Mouse (Mus musculus) lung, postnatal 4 days (tissue): ENCODE results near the gene Dusp1.

Source experiments
- DNase-seq, 2 experiments: peaks; one replicate each; pipeline ENCODE4 v3.0.0; 2021

Gene Dusp1

DNA sequence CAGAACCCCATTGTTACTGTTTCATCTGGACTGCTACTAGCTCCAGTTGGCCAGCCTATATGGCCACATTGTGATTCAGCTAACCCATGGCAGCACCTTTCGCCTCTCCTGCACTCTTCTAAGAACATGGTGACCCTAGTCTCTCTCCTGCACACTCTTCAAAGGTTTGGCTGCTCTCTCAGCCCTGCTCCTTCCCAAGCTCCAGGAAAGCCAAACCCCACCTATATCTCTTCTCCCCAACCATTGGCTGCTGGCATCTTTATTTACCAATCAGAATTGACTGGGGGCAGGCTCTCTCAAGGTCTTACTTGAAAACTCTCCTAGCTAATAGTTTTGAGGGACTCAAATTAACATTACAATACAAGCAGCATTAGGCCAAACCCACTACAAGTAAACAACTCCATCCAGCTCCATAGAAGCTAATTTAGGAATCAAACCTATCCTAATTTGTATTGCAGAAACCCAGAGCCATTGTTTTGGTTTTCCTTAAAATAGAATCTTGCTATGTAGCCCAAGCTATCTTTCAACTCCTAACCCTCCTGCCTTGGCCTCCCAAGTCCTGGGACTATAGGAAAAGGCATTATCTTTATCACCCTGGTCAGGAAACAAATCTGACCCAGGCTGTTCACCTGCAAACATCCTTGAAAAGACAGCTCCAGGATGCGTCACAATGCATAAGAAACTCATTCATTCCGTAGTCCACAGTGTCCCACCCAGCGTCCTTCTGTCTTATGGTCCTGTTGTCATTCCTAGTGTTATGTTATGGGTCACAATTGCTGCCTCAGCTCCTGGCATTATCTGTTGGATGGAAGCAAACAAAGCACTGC, 67.1 kb downstream of the Dusp1 start:
- no peak for DNase-seq

DNA sequence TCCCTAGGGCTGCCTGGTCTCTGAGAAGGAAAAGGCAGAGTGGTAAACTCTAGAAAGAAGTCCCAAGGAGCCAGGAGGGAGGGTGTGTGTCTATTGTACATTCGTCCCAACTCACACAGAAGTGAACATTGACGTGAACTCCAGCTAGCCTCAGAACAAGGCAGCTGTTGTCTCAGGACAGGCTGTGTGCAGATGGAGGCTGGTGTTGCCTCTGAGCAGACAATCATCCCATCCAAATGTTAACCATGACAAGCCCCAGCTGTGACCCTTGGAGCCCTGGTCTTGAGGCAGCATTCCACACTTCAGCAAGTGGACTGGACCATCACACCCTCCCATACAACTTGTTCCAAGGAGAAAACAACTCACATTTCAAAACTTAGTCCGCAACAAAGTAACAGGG, 69.7 kb downstream of the Dusp1 start:
- peak; percentile 62 to 84 for DNase-seq

DNA sequence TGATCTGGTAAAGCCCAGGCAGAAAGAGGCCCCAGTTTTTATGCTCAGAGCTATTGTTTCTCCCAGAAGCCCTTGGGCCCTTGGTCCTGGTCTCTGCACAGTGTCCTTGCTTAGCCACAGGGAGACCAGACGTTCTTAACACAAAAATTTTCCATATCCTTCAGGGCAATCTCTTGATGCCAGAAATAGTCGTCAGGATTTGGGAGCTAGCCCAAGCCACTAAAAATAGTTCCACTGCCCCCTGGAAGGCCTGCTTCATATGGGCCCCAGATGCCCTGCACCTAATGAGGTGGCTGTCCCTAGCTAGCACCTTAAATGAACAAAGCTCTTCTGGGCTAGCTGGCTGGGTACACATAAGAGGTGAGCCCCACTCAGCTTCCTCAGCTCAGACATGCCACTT, 71.0 kb downstream of the Dusp1 start:
- no peak for DNase-seq

DNA sequence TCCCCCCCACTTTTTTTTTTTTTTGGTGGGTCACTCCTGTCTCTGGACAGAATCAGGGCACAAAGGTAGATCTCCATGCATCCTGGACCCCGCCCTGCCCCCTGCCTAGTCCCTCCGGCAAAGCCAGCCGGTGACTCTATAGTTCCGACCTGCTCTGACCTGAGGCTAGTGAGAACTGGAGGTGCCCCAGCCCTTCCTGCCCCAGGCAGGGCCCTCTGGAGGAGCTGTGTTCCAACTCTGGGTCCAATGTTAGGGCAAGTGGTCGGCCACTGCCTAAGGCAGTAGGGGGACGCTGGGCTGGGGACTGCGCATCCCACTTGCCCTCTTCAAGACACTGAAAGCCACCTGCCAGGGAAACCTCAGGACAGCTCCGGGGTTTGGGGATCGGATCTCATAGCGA, 71.9 kb downstream of the Dusp1 start:
- no peak for DNase-seq

DNA sequence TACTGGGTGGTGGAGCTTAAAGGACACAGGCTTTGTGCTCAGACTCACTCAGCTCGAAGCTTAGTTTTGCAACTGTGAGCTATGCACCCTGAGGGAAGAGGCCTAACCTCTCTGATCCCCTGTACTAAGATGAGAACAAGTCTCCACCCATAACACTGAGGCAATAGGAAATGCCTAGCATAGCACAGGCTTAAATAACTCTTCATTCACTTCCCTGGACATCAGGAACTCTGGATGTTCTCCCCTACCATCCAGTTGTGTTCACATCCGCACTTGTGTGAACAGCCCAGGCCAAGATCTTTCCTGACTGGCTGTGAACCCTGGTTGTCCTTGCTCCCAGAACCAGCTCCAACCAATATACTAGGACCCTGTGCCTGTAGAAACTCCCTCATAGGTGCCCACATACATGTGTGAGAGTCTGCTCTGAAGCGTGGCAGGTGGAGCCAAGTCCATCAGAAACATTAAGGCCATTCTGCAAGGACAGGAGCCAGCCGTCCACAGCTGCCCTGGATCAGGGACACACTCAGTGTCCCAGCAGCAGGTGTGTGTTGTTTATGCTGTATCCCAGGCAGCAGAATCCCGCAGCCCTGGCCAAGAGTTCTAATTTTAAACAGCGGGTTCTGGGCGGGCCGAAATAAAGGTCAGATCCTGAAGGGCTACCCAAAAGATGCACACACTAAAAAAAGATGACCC, 73.1 kb downstream of the Dusp1 start:
- peak in 1 of 2 experiments; percentile 71 for DNase-seq

DNA sequence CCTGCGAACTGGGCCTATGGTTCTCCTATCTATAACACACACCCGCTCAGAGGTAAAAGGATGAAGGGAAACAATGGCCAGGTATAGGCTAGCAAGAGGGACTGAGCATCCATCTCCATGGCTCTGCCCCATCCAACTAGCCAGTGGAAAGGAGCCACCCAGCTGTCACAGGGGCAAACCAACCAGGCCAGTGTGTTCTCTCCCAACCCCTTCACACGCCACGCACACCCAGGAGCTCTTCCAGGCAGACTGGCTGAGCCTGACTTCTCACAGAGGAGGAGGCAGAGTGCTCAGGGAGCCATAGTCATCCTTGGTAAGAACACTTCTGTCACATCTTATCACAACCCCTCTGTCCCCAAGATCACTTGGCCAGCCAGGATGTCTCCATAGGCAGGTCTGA, 74.0 kb downstream of the Dusp1 start:
- DNase-seq = no peak

DNA sequence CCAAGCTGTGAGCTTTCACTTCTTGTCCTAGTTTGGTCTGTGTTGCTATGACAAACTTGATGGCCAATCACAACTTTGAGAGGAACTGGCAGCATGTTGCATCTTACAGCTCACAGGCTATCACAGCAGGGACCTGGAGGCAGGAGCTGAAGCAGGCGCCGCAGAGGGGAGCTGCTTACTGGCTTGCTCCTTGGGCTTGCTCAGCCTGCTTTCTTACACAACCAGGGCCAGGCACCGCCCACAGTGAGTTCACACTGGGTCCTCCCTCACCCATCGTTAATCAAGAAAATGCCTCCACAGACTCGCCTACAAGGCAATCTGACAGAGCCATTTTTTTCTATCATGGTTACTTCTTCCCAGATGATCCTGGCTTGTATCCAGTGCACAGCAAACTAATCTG, 74.7 kb downstream of the Dusp1 start:
- DNase-seq = peak in 1 of 2 experiments; percentile 73

DNA sequence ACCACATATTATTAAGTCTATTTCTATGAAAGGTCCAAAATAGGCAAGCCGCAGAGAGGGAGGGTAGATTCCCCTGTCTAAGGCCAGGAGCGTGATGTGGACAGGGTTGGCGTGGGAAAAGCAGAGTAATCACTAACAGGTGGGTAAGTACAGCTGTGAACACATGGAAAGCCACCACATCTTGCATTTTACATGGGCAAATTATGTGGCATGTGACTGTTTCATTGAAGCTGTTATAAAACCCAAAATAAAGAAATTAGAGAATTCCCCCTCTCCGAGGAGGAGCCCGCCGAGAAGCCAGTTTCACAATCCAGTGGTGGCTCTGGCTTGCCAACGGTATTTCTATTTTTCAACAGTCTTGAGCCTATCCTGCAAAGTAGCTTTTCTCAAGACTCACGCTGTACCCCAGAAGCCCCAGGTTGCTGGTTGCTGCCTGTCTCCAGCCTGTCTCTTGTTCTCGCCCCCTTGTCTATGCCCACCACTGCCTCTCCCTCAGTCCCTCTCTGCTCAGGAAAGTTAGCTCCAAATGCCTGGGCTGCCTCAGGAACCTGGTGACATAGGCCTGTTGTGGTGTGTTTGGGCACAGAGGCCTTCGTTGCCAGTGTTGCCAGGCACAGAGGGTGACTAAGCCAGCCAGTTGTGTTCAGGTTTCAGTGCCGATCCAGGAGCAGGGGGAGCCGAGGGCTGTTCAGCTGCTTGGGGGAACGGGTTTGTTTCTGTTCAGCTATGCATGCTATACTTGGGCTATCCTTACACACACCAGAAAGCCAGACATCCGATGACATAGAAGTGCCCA, 77.1 kb downstream of the Dusp1 start:
- no peak for DNase-seq

DNA sequence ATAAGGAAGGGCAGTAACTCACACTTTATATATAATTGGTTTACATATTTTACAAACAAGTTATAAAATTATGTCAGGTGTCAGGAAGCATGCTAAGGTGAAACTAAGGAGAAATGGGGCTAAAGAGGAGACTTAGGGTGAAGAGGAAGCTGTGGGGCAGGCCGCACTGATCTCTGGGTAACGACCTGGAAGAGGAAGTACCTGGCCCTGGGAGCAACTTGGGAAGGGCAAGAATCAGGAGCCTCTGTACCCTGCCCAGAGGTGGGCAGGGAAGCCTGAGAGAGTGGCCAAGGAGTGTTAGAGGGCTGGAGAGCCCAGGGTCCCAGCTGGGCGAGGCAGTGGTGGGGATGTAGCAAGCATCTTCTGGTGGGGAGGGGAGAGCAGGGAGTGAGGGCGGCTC, 81.0 kb downstream of the Dusp1 start:
- no peak for DNase-seq

DNA sequence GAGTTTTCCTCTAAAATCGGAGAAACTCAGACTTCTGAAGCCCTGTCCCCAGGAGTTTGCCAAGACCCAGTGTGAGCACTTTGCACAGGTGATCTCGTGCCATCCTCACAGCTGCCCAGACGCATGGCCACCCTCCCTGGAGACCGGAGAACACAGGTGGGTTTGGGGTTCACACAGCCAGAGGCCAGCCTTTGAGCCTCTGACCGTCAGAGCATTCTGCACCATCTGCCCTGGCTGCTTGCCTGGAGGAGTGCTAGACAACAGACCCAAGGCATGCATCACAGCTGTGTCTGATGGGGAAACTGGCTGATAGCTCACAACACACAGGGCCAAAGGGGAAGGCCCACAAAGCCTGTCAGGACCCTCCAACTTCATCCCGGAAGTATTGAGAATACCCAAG, 82.3 kb downstream of the Dusp1 start:
- peak in 1 of 2 experiments; percentile 66 for DNase-seq

DNA sequence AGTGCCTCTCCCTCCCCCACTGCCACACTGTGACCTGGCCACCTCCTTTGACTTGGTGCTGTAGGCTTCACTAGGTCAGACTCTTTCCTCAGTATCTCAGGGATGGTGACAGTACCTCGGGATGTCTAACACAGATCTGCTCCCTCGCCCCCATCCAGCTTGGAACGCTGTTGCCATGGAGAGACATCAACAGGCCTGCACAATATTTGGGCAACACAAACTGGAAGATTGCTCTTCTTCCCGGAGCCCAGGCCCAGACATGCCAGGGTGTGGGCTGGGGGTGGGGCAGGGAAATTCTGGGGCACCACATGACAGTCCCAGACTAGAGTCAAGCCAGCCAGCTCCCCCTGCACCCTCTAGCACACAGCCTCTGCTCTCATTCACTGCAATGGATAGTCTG, 83.3 kb downstream of the Dusp1 start:
- peak in 1 of 2 experiments; percentile 53 for DNase-seq

DNA sequence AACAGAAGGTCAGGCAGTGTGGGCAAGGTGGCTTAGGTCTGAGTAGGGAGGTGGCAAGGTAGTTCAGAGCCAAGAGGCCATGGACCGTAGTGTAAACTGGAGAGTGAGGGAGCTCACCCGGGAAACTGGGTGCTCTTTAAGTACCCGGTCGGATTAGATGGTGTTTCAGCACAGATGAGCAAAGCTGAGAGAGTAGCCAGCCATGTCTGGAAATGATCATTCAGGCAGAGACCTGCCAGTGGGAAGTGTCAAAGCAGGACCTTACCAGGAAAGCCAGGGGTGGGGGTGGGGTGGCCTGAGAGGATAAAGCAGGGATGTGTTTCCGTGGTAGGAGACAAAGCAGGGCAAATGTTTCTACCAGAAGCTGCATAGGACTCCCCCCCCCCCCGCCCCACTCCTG, 85.1 kb downstream of the Dusp1 start:
- no peak for DNase-seq

DNA sequence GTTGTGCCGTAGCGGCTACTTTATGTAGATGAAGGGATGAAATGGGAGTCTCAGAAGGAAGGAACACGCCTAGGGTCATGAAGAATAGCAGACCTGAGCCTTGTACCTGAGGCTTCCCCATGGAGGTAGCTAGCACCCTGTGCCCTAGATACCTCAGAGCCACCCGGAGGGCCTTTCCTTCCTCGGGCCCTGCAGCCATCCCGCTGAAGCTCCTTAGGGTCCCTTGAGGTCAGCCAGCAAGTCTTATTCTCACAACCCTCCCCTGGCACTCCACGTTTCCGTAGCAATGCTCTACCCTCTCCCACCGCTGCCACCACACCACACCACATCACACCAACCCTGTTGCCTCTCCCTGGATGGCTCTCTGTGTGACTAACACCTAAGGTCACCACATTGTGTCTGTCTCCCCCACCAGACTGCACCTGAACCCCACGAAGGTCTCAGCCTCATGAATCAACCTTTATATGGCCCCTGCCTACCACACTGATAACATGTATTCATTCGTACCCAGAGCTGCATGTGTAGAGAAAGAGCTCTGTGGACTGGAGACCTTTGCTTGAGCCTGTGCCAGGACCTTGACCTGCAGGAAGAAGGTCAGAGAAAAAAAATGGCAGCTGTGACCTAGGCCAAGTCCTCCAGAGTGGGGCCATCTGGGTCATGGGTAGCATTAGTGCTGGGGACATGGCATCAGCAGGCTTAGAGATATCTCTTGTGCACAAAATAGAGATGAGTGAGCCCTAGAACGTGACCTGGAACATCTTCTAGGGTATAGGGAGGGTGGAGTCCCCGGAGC, 93.6 kb downstream of the Dusp1 start:
- DNase-seq = no peak

DNA sequence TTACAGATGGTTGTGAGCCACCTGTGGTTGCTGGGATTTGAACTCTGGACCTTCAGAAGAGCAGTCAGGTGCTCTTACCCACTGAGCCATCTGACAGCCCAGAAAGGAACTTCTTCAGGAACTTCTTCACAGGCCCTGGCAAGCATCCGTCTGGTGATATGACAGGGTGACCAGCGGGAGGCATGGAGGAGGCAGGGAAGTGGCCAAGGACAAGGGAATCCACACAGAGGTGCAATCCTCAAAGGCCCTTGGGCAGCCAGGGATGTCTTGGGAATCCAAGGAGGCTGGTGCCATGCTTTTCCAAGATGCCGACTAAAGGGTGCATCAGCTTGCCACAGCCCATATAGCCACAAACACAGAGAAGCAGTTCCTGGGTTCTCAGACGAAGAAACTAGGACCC, 94.3 kb downstream of the Dusp1 start:
- DNase-seq = no peak

DNA sequence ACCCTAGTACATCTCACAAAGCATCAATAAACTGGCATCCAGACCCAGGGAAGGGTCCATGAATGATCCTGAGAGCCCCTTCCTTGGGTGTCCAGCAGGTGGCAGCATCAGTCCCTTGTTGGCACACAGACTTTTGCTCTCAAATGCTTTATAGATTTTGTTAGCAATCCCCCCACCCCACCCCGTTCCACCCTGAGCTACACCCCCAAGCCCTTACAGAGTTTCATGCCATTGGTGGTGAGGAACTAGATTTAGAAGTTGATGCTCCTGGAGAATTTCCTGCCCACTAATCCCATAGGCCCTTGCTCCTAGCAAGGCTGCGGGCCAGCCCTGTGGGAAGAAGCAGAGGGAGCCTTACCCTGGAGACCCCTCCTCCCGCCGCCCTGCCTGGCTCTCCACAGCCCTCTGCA, 95.2 kb downstream of the Dusp1 start:
- peak; percentile 81 to 88 for DNase-seq

DNA sequence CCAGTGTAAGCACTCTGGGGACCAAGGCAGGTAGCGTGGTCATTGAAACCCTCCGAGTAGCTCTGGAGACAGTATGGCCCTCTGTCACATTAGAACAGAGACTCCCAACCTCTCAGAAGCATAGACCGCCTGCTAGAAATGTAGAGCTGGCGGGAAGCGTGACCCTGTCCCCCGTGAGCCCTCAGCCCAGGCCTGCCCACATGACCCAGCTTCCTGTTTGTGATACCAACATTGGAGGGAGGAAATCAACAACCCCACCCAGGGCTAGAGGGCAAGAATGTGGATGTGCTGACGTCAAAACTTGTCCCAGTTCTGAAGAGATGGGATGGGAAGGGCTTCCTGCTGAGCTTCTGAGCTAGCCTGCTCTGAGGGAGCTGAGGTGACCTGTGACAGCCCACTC, 97.0 kb downstream of the Dusp1 start:
- peak; percentile 75 to 88 for DNase-seq

DNA sequence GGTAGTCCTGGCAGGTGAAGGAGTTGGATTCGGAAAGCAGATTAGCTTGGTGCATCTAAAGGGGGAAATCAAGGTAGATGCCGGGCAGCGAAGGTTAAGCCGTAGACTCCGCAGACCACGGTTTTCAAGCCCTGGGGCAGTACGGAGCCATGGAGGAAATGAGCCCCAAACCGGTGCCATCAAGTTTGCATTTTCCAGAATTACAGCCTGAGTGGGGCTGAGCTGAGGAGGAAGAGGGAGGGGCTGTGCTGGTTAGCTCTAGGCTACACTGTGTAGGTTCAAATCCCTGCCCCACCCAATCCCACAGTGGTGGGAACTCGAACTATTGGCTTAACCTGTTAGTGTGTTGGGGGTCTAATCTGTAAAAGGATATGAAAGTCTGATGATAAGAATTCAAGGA, 97.4 kb downstream of the Dusp1 start:
- peak; percentile 47 to 55 for DNase-seq

DNA sequence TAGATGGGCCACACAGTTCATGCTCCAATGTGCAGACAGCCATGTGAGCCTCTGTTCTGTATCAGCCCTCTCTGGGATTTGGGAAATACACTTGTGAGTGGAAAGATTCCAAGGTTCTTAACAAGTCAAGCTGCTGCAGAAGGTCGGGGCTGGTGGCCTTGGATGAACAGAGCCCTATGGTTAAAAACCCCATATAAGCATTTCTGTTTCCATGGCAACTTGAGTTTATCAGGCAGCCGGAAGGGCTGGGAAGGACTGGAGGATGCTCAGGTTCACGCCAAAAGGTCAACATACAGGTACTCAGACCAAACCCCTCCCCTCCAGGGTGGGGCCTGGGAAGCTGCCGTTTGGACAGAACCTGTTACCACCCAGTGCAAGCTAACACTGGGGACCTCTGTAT, 97.9 kb downstream of the Dusp1 start:
- no peak for DNase-seq

DNA sequence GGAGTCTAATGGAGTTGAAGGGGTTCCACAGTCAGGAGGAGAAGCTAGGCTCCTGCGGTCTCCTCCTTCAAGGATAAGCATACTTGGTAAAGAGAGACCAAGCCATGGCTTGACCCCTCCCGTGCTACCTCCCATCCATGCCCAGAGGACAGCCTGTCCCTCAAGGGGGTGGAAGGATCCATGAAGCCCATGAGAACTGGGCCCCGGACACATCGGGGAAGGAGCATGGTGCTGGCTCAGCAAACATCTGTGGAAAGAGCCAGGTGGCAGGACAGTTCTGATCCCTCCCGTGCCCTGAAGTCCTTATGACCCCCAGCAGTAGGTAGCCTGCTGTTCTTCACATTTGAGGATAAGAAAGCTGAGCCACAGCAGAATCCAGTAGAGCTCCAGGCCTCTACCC, 98.5 kb downstream of the Dusp1 start:
- DNase-seq = no peak

DNA sequence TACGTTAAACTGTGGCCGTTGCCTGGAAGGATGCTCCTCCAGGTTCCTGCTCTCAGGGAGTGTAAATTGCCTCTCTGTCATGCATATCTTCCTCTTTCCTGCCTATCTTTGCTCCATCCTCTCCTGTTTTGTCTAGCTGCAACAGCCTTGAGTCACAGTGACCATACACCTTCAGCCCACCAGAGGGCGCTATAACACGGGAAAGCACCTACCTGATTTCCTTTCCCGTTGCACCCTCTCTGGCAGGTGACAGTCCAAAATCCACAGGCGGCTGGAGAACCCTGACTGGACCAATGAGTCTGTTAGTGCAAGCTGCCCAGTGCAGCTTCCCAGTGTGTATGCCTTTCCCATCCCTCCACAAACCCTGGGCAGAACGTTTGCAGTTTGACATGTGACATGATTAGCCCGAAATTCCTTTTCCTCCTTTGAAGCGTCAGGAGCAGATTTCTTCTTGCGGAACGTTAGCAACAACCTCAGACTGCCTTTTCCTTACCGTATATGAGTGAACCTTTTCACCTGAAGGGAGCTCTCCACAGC, 99.2 kb downstream of the Dusp1 start:
- peak; percentile 65 to 84 for DNase-seq

DNA sequence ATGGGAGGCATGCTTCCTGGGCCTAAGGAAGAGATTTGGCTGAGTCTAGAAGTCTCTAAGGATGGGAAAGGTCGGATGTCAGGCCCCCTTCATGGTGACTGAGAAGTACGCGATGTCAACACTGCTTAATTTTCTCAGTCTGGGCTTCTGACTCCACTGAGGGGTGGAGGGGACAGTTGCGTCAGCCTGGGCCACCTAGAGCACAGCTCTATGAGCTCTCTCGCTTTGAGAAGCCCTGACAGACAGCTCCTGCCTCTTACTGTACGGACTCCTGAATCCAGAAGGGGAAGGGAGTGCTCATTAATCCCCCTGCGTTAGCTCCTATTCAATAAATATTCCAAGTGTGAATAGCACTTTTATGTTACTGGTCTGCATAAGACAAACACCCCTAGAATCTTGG, 103.9 kb downstream of the Dusp1 start:
- DNase-seq = no peak

DNA sequence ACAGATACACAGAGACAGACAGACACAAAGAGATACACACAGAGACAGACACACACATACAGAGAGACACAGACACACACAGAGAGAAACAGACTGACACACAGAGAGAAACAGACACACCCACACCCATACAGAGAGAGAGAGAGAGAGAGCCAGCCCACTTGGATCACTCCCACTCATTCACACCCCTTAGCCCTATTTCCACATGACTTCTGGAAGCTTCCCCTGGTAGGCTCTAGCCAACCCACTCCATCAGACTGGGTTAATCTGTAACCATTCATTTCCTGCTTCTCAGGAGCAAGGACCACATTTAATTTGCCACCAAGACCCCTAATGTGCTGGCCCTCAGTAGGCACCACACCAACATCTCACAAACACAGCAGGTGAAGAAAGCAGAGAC, 104.4 kb downstream of the Dusp1 start:
- DNase-seq = no peak
